Mouse (Mus musculus) bone marrow, adult 2 months (tissue): Measurements from ENCODE around the gene Fam71a.

Experiments used
- CTCF ChIP-seq: fragments of 200-500 bp; IDR thresholded peaks from 2 replicates; pipeline ENCODE4 v1.5.1; 2011; ENCODE audit warnings: low read length, control low read depth; ENCODE audit not compliant: control insufficient read depth, insufficient read depth
- POLR2A ChIP-seq: fragments of 200-500 bp; IDR thresholded peaks from 2 replicates; pipeline ENCODE4 v1.6.1; 2011; ENCODE audit warnings: low read depth, mild to moderate bottlenecking, control low read depth, low read length, borderline replicate concordance; ENCODE audit not compliant: control insufficient read depth

- no peak for TF ChIP-seq POLR2A
- TF ChIP-seq CTCF: no peak
Observed at GRCm38 (mm10) chr1:191186386-191186770, 21.8 kb upstream of the Fam71a start.
